Mouse (Mus musculus) myocyte (in vitro differentiated cells): ENCODE measurements around the gene Gm42791.
A peak's percentile ranks its signal among the peaks of the same experiment; 100 is the strongest.

Experiments
- CEBPB ChIP-seq: IDR thresholded peaks from 2 replicates; pipeline ENCODE4 v1.6.1; 2011; ENCODE audit warnings: mild to moderate bottlenecking, moderate library complexity; ENCODE audit not compliant: poor library complexity, insufficient read depth, severe bottlenecking
- E2F4 ChIP-seq: IDR thresholded peaks from one replicate; pipeline ENCODE4 v1.6.1; 2011; ENCODE audit warnings: mild to moderate bottlenecking, control low read depth, moderate library complexity; ENCODE audit not compliant: insufficient read depth
- MAX ChIP-seq: IDR thresholded peaks from one replicate; pipeline ENCODE4 v1.6.1; 2011; ENCODE audit warnings: low read depth, mild to moderate bottlenecking, control low read depth
- MYOD1 ChIP-seq, 3 experiments: IDR thresholded peaks; one replicate each; pipeline ENCODE4 v1.6.1; 2011; ENCODE audit warnings: control low read depth in 2 of 3, low read depth in 2 of 3, mild to moderate bottlenecking in 2 of 3, moderate library complexity in 1 of 3; ENCODE audit not compliant: insufficient read length in 2 of 3, control insufficient read depth in 1 of 3
- MYOG ChIP-seq, 3 experiments: IDR thresholded peaks; one replicate each; pipeline ENCODE4 v1.6.1; 2011; ENCODE audit warnings: control low read depth in 2 of 3, low read depth in 2 of 3, mild to moderate bottlenecking in 2 of 3; ENCODE audit not compliant: insufficient read length in 2 of 3, control insufficient read depth in 1 of 3, insufficient read depth in 1 of 3
- POLR2A ChIP-seq: IDR thresholded peaks from one replicate; pipeline ENCODE4 v1.6.1; 2011; ENCODE audit warnings: low read depth, mild to moderate bottlenecking, control low read depth, moderate library complexity; ENCODE audit not compliant: insufficient read length
- POLR2AphosphoS2 ChIP-seq: IDR thresholded peaks from one replicate; pipeline ENCODE4 v1.6.1; 2011; ENCODE audit warnings: low read depth, control low read depth; ENCODE audit not compliant: insufficient read length
- REST ChIP-seq: IDR thresholded peaks from one replicate; pipeline ENCODE4 v1.6.1; 2011; ENCODE audit warnings: mild to moderate bottlenecking, control low read depth, moderate library complexity; ENCODE audit not compliant: insufficient read depth, insufficient read length
- SRF ChIP-seq: IDR thresholded peaks from one replicate; pipeline ENCODE4 v1.6.1; 2011; ENCODE audit warnings: low read depth; ENCODE audit not compliant: control insufficient read depth, insufficient read length
- TCF12 ChIP-seq: IDR thresholded peaks from one replicate; pipeline ENCODE4 v1.6.1; 2011; ENCODE audit warnings: mild to moderate bottlenecking, control low read depth; ENCODE audit not compliant: poor library complexity, insufficient read depth, severe bottlenecking
- USF1 ChIP-seq: IDR thresholded peaks from one replicate; pipeline ENCODE4 v1.6.1; 2011; ENCODE audit warnings: low read depth, mild to moderate bottlenecking, control low read depth, moderate library complexity

- TF ChIP-seq POLR2A = no peak
- no peak for TF ChIP-seq TCF12
- TF ChIP-seq CEBPB = no peak
- peak in 1 of 3 experiments; percentile 7 for TF ChIP-seq MYOD1 (IDR thresholded peaks at IDR 0.05; ENCODE audit: control insufficient read depth in 1 of 3, insufficient read length in 2 of 3, low read depth in 2 of 3)
- TF ChIP-seq USF1 = no peak
- no peak for TF ChIP-seq SRF
- TF ChIP-seq POLR2AphosphoS2 = no peak
- no peak for TF ChIP-seq MYOG (IDR thresholded peaks at IDR 0.05; ENCODE audit: control insufficient read depth in 1 of 3, insufficient read depth in 1 of 3, insufficient read length in 2 of 3, low read depth in 2 of 3)
- TF ChIP-seq REST = no peak
- no peak for TF ChIP-seq E2F4
- TF ChIP-seq MAX = no peak
These were observed 90.1 kb downstream of the Gm42791 start for GRCm38 (mm10) chr5:148904846-148905245.
